Mouse (Mus musculus) E14TG2a.4 (cell line): ENCODE measurements around the gene Fam217b.

Source experiments
- CTCF ChIP-seq: conservative IDR thresholded peaks from 2 replicates; pipeline ENCODE4 v1.5.1; 2014; ENCODE audit warnings: low read length
- POU5F1 ChIP-seq: IDR thresholded peaks from 2 replicates; pipeline ENCODE4 v1.6.1; 2014; ENCODE audit warnings: low read length, borderline replicate concordance

GRCm38 (mm10) chr2:178423223-178423622 lies 8.9 kb downstream of the Fam217b start:
- TF ChIP-seq CTCF (no peak), POU5F1 (no peak)
